Mouse (Mus musculus) v-Abl transformed pro-B cells (cell line): ENCODE data around the gene Olfr649.

Source experiments
- in situ Hi-C, 2 experiments: fragments of 400-800 bp; cut with MboI; formaldehyde crosslinking; loops; one replicate each; pipeline ENCODE4 v1.15.1; 2025; ENCODE audit not compliant: unreplicated experiment in 2 of 2

The Olfr649 gene

DNA sequence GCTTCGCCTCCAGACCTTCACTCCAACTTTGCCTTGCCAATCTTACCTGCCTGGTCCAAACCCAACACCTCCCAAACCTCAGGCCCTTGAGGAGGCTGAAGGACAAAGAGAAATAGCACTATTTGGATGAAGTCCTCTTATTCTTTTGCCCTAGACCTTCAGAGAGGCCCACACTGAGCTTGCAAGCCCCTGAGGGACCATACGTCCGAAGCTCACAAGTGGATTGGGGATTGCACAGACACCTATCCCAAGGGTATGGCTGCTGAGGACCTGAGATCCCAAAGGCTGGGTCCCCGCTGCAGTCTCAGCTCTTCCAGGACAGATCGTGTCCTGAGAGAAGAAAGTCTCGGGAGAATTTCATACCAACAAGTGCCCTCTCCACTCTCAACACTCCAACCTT lies at the start of gene Olfr649:
Gene Olfr649, minus strand, starts transcription at position 101 of the 400 bp plus-strand sequence.
- in situ Hi-C loops: loop anchor here (5.0 to 25.0 kb wide), 8 partner anchors 249 to 1684 kb away; partner anchors contain the start of genes Gm5901 (in 1 of the 2), Olfr557 (in 1 of the 2), Olfr655 (in 1 of the 2) and Trim68 (in 1 of the 2)

DNA sequence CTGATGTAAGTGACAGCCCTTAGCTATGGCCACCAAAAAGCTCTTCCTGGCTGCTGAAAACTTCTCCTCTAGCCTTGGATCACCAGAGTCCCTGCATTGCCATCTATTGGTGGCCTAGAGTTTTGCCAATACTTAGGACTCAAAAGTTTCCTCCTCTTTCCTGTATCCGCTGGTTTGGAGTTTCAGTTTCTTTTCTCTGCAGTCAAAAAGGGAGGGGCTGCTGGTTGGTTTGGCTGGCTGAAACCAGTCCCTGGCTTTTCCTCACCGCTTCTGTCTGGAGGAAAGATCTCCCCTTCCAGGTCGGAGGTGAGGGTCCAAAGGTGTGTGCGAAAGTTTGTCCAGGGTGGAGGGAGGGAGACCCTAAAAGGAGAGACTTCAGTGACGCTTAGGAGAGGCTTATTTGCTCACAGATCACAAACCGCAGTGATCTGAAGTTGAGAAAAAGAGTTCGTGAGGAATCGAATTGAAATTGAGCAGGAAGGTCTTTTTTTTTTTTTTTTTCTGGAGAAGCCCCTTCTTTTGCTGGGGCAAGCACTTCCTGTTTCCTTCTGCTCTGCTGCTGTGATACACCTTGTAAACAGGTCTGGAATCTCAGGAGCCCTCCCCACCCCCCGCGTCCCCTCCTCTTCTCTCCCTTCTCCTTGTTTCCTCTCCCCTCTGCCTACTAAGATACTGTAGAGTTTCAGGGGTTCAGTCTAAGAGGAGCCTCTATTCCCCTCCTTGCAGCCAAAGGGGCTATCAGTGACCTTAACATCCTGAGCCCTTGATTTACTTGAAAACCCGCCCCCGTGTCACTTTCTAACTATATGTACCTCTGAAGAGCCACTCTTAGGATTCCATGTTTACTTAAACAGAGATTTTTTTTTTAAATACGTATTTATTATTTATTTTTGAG lies 48.7 kb upstream of the Olfr649 start, which contains the start of gene Trim34a:
Gene Trim34a, plus strand, starts transcription at position 171 of the 895 bp plus-strand sequence.
- in situ Hi-C loops: no loop called here

DNA sequence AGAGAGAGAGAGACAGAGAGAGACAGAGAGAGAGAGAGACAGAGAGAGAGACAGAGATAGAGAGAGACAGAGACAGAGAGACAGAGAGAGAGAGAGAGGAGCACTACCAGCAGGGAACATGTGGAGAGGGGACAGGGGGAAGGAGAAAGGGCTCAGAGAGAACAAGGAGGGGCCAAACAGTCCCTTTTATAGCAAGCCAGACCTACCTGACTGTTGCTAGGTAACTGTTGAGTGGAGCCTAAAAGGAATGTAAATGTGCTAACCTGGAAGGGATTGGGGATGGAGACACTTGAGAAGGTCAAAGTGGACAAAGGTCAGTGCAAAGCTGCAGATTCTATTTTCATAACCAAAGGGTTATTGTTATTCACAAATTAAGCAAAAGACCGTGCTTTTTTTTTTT lies 47.8 kb upstream of the Olfr649 start:
- in situ Hi-C loops: no loop called here

DNA sequence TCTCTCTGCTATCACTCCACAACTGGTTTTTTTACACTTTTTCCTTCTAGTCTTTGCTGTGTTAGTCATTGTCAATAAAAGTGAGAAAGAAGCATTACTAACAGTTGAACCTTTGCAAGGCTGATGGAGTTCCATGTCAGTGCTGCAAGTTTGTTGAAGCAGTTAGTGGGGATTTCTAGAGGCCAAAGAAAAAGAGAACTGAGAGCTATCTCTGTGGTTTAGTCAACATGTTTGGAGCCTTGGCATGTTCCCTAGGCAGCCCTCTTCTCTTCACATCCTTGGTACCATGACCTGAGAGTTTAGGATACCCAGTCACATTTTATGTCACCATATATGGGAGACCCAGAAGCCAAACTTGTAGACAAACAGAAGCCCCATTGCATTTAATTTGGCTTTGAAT lies 45.1 kb upstream of the Olfr649 start:
- in situ Hi-C loops: no loop called here

DNA sequence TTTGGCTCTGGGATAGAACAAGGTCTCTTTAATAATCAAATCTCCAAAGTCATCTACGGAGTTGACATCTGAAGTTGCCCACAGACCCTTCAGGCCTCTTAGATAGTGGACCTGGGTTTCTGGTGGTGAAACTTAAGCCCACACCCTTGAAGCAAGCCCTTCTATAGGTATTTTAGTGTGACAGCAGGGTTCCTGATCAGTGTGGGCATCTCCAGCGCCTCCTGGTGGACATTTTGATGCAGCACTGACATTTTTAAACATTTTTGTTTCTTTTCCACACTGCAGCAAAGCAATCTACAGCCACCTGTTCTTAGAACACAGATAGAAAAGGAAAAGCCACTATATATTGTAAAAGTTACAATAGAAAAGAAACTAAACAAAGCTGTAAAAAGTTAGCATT lies 35.4 kb upstream of the Olfr649 start:
- in situ Hi-C loops: loop anchor here (5.0 kb wide), 1 partner anchor 71 kb away; no protein-coding TSS in a partner anchor

DNA sequence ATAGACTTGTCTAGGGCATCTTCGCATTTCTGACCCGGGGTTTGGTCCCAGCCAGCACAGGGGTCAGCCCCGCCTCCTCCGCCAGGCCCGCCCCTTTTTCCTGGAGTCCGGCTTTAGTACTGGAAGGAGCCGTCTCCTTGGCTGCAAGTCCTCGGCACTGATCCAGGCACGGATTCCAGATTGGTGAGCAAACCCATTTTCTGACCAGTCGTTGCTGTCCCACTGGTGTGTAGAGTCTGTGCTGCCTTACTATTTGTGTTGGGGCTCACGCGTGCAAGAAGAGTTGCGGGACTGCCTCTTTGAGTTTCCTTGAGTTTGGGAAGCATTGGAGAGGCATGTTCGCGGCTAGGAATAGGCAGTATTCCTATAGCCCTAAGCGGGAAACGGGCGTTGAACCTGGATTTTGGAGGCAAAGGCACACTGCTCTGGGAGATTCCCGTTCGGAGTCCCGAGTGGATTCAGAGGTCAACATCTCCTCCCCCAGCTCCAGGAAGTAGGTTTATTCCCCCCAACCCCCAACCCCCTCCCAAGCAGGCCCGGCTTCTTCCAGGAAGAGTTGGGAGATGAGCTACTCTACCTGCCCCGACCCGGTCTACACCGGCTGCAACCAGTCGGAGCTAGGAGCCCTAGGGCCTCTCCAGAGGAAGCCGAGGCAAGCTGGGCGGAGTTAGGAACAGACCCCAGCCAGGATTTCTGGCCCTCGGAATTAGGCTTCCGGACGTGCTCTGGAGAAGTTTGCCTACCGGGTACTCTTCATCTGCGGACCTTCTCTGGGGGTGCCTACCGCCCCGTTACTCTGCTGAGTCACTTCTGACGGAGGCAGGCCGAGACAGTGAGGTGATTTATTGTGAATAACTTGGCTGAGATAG lies 23.1 kb upstream of the Olfr649 start, which contains the start of gene Trim6:
Gene Trim6, plus strand, starts transcription at position 93 of the 869 bp plus-strand sequence.
- in situ Hi-C loops: no loop called here

DNA sequence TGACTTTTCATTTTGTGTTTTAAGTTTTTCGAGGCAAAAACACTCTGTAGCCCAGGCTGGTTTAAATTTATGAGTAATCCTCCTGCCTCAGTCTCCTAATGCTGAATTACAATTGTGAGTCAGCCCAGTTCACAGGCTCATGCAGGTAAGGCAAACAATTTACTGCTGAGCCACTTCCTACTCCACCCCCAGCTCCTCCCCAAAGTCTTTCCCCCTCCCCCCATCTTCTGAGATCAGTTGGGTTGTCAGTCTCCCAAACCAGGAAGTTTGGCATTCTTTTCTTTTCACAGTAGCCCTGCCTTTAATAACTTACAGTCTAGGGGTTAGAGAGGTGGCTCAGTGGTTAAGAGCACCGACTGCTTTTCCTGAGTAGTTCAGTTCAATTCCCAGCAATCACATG lies 22.1 kb upstream of the Olfr649 start:
- in situ Hi-C loops: no loop called here

DNA sequence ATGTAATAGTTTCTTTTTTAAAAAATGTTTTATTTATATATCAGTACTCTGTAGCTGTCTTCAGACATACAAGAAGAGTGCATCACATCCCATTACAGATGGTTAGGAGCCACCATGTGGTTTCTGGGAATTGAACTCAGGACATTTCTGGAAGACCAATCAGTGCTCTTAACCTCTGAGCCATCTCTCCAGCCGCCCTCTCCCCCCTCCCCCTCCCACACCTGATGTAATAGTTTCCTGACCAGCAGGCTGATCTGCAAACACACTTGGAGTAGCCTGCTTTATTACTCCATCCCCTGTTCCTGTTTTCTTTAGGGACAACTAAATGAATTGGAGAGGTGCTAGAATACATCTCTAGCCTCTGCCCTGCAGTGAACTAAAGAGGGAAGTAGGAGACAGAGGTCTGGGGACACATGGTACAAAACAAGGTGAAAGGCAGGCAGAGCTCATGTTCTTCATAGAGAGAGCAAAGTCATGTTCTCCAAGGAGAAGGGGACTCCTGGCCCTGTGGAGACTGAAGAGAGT lies 20.3 kb upstream of the Olfr649 start:
- in situ Hi-C loops: no loop called here

DNA sequence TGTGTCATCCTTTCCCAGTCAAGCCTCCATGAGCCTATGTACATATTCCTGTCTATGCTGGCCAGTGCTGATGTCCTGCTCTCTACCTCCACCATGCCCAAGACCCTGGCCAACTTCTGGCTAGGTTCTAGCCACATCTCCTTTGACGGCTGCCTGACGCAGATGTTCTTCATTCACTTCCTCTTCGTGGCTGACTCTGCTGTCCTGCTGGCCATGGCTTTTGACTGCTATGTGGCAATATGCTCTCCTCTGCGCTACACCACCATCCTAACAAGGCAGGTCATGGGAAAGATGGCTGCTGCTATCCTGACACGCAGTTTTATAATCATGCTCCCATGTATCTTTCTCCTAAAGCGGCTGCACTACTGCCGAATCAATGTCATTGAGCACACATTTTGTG lies 10.4 kb upstream of the Olfr649 start:
- in situ Hi-C loops: no loop called here

DNA sequence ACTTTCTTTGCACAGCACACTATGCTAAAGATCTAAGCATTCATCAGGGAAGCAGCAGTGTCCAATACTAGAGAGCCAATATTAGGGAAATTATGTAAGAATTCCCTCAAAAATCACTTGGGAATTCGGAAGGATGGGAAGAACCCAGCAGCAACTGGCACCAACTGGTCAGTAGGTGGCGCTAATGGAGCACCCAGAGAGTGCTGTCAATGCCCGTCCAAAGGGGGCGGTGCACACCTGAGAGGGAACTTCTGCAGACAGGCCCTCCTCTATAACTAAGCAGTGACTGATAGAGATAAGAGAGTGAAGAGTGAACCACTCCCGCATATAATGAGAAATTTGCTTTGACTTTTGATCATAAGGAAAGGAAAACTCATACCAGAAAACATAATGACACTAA lies 4.0 kb upstream of the Olfr649 start:
- in situ Hi-C loops: loop anchor here (5.0 to 25.0 kb wide), 9 partner anchors 102 to 1688 kb away; partner anchors contain the start of genes Olfr655 (in 2 of the 2), Gm5901 (in 1 of the 2), Olfr557 (in 1 of the 2) and Trim68 (in 1 of the 2)

DNA sequence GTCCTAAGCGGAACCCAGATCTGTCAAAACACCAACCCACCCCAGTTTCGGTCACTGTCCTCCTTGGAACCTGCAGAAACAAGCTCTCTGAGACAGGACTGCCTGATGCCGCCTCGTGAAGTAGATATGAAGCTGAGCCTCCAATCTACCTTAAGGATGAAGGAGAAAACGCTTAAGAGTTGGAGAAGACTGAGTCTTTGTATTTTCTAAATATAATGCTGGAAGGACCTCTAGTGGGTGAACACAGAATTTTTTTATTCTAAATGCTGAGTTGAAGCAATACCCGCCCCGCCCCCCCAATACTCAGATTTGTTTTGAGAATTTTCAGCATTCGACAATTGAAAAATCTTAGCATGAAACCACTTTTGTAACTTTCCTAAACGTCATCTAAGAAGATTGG lies 4.5 kb downstream of the Olfr649 start:
- in situ Hi-C loops: loop anchor here (10.0 to 25.0 kb wide), 6 partner anchors 254 to 1504 kb away; partner anchors contain the start of genes Gm5901 (in 1 of the 2), Olfr557 (in 1 of the 2) and Trim68 (in 1 of the 2)

DNA sequence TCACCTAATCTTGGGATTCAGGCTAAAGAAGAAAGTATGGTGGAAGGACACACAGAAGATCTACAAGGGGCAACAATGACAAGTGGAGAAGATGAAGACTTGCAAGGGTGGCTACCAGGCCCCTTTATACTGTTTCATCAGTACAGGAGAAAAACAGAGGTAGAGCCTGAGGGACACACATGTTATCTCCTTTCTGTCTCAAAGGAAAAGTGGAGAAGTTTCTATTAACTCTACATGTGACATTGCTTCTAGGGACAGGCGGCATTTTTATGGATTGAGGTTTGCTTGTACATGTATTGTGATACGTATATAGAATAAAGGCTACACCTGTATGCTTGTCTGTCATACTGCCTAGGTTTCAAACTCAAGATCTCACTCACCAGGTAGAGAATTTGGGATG lies 12.5 kb downstream of the Olfr649 start, which contains the start of gene Olfr648:
Gene Olfr648, minus strand, starts transcription at position 101 of the 400 bp plus-strand sequence.
- in situ Hi-C loops: loop anchor here (10.0 to 25.0 kb wide), 7 partner anchors 228 to 1668 kb away; partner anchors contain the start of genes Gm5901 (in 1 of the 2), Olfr557 (in 1 of the 2) and Trim68 (in 1 of the 2)

DNA sequence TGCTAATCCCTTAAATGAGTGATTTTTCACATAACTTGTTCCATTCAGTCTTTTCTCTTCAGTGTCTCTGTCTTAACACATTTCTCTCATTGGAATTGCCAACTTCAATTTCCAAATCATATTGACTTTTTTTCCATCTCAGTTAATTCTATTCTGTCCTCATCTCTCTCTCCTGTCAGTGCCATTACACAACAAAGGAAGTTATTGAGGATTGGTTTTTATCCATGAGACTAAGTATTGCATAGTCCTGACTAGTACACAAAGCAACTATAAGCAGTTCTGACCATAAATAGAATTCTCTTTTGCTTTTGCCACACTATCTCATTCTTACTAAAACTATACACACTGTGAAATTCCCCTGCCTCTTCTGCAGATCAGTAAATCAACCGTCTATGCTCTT lies 16.7 kb downstream of the Olfr649 start:
- in situ Hi-C loops: loop anchor here (25.0 kb wide), 3 partner anchors 1208 to 1492 kb away; partner anchors contain the start of genes Gm5901 (in 1 of the 2), Olfr557 (in 1 of the 2) and Trim68 (in 1 of the 2)

DNA sequence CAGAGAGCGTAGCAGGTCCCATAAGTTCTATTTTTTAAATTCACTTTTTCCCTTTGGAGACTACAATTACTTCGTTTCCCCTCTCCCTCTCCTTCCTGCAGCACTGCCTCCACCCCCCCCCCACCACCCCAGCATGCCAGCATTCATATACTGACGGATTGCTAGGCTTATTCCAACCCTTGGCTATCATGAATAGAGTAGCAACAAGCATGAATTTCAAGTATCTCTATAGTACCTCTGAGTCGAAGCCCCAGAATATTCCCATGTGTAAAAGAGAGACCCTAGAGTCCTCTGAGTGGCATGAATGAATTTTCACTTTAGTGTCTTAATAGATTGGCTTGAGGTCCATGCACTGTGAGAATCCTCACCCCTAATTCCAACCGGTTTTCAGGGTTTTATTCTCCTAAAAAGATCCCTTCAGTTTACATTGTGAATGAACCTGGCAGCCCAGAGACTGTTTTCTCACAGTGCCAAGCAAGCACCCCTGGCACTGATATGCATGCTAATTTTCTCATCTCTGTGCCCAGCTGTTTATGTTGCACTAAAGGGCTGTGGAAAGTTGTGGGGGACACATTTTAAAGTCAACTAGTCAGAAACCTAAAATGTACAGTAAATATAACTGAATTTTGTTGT lies 17.2 kb downstream of the Olfr649 start:
- in situ Hi-C loops: loop anchor here (25.0 kb wide), 3 partner anchors 1209 to 1491 kb away; partner anchors contain the start of genes Gm5901 (in 1 of the 2), Olfr557 (in 1 of the 2) and Trim68 (in 1 of the 2)

DNA sequence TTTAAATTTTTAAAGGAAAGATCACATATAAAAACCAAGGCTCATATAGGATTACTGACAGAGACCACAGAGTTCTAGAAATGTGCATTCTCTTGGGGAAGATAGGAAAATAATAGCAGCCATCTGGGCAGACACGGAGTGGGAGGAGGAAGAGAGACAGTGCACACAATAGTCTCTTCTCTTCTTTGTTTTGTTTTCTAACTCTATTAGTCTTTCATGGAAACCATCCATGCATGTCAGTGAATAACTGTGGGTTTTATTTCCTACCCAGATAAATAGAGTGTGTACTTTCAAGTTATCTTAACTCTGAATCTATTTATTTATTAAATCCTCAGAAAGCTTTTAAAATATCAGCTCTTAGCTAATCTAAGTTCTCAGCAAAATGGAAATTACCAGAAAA lies 20.7 kb downstream of the Olfr649 start:
- in situ Hi-C loops: loop anchor here (25.0 kb wide), 3 partner anchors 1212 to 1488 kb away; partner anchors contain the start of genes Gm5901 (in 1 of the 2), Olfr557 (in 1 of the 2) and Trim68 (in 1 of the 2)

DNA sequence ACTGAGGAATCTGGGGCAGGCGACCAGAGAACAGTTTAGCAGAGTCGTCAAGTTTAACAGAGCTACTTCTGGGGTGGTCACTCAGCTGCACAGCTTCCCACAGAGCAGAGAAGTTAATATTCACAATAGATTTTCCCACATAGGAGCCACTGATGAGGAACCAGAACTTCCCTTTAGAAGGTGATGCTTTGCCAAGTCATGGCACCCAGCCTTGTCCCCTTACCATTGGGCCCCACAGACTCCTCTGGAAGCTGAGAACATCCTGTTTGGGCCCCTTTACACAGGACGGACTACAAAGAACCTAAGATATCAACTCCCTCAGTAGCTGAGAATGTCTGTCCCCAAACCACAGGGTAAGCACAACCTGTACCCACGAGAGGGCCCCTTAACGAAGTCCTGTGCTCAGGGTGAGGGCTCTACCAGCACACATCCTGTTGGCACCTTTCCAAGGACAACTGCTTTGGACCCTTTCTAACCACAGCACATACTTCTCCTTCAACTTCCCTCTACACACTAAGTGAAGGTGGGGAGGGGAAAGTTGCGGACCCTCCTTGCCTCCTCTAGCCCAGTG lies 26.1 kb downstream of the Olfr649 start:
- in situ Hi-C loops: no loop called here

DNA sequence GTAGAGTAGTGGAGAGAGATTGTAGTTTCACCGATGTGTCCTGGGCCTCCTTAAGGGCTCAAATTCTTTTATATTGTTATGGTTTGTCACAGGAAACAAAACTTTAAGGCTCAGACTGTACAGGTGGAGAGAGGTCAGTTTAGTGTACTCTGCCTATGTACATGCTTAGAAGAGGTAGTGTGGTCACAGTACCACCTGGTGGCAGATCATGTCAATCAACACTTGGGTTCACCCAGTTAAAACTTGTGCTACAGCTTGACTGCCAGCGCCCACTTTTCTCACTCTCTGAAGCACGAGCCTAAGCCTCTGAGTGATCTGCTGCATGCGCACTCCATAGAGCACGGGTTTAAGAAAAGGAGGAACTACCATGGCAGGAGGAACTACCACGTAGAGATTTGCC lies 28.7 kb downstream of the Olfr649 start:
- in situ Hi-C loops: no loop called here

DNA sequence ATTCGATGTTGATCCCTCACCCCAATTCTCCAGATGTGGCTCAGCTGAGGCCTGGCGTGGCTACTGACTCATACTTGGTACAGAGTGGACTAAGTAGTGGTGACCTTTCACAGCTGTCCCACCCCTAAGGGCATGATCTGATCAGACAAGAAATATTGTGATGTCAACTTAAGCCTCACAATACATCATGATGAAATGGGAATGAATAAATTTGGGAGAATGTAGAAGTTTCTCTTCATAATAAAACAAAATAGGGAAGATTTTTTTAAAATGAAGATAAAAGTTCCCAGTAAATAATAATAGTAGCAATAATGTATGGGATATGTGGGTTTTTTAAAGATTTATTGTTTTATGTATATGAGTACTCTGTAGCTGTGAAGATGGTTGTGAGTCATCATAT lies 45.3 kb downstream of the Olfr649 start, which contains the start of gene Ubqlnl:
Gene Ubqlnl, minus strand, starts transcription at position 101 of the 400 bp plus-strand sequence.
- in situ Hi-C loops: no loop called here

DNA sequence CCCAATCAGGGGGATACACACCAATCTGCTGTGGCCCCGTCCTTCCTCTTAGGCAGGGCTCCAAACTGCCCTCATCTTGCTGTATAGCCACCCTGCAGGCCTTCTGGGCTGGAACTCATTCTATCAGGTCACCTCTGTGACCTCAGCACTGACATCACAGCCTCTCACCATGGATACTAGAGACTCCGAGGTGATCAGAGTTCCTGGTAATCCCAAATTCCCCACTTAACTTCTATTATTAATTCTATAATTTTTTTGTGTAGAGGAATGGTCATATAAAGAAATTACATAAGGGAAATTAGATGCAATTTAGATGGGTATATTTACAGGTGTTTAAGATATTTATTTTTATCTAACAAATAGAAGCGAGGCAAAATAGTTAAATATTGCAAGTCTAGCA lies 52.6 kb downstream of the Olfr649 start, which contains the start of gene Ubqln3:
Gene Ubqln3, minus strand, starts transcription at position 101 of the 400 bp plus-strand sequence.
- in situ Hi-C loops: no loop called here
